ENCODE assay signal across 8 mouse cellular contexts in the genomic region with DNA sequence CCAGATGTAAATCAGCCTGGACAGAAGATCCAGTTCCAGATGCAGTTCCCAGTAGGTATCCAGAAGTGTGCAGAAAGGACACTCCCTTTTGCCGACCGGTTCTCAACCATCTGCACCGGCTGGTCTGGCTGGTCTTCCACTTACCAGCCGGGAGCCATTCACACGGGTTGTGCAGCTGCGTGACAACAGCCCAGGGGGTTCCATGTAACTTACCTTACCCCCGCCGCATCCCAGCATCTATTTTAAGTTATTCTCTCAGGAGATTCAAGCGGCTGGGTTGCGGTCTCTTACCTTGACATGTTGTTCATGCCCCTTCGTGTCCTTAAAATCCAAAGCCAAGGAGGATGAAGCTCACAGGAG. TPM values are rescaled to one million over a fixed set of nuclear protein-coding genes. Genes with fewer than 3 reads are reported as not detected.
A peak's percentile ranks its signal among the peaks of the same experiment; 100 is the strongest.
DNase-seq lines count a peak whose midpoint lies in the region; ATAC-seq and TF ChIP-seq lines count a peak whose summit lies in the region.

No protein-coding gene starts in this region.

- peak; percentile 79 for ATAC-seq in hindbrain, embryonic 12.5 days (ENCODE audit: low FRiP score)
- ATAC-seq in liver, embryonic 14.5 days (ENCODE audit: insufficient read depth) = no peak
- ATAC-seq in stomach, embryonic 15.5 days (ENCODE audit: insufficient read depth, low FRiP score, low read depth) = peak; percentile 13; the same call in 1 of the 2 replicates
- ATAC-seq in erythroid progenitor cell, adult 5-6 weeks (replicated peaks; ENCODE audit: low FRiP score, poor library complexity, severe bottlenecking) = no peak

- peak; percentile 77 for DNase-seq in heart, adult 11 months
- no peak for DNase-seq in heart, adult 2 months
- DNase-seq in embryo, embryonic 10 days (ENCODE audit: low spot score) = peak; percentile 7
- DNase-seq in liver, embryonic 14.5 days (ENCODE audit: low read depth in 3 of 3, low spot score in 3 of 3) = no peak
- DNase-seq in ovary, postnatal 14 days (ENCODE audit: low spot score) = no peak

- no peak for TF ChIP-seq EP300 in heart, adult 2 months (IDR thresholded peaks at IDR 0.05; ENCODE audit: insufficient read depth, low read depth, low read length)
- TF ChIP-seq EP300 in liver, embryonic 14.5 days (IDR thresholded peaks at IDR 0.05; ENCODE audit: low read depth) = no peak

- peak overlapping the region; percentile 99 for H3K4me2 ChIP-seq in hindbrain, embryonic 12.5 days (replicated peaks)
- peak overlapping the region; percentile 39 for H3K4me2 ChIP-seq in liver, embryonic 14.5 days (ENCODE audit: low read depth)
- H3K4me2 ChIP-seq in stomach, embryonic 15.5 days = peak overlapping the region; percentile 99

- H3K27me3 ChIP-seq in heart, adult 2 months (ENCODE audit: control insufficient read depth, insufficient read depth, low read length) = peaks cover 4% of the 10 kb centered on the region; the same call in 1 of the 2 replicates
- peaks cover 50% of the 10 kb centered on the region for H3K27me3 ChIP-seq in hindbrain, embryonic 12.5 days
- H3K27me3 ChIP-seq in liver, embryonic 14.5 days (ENCODE audit: control insufficient read depth, insufficient read depth, low read length) = peaks cover 40% of the 10 kb centered on the region
- peaks cover 41% of the 10 kb centered on the region for H3K27me3 ChIP-seq in stomach, embryonic 15.5 days (replicated peaks)

- TF ChIP-seq POLR2A in heart, adult 2 months (IDR thresholded peaks at IDR 0.05; ENCODE audit: insufficient read depth, low read depth, low read length) = no peak

- intact Hi-C loops in heart, adult 2 months (cut with DNase I) = no loop called here

- no peak for TF ChIP-seq CTCF in heart, adult 2 months (IDR thresholded peaks at IDR 0.05)
- no peak for TF ChIP-seq CTCF in liver, embryonic 14.5 days (IDR thresholded peaks at IDR 0.05; ENCODE audit: low read depth)

- no peaks in the 10 kb centered on the region for H3K9me3 ChIP-seq in hindbrain, embryonic 12.5 days (replicated peaks)
- H3K9me3 ChIP-seq in liver, embryonic 14.5 days (ENCODE audit: control insufficient read depth, low read length) = no peaks in the 10 kb centered on the region
- H3K9me3 ChIP-seq in stomach, embryonic 15.5 days = no peaks in the 10 kb centered on the region

- H3K36me3 ChIP-seq in heart, adult 2 months (ENCODE audit: control insufficient read depth, insufficient read depth, low read length) = no peaks in the 10 kb centered on the region
- H3K36me3 ChIP-seq in hindbrain, embryonic 12.5 days = no peaks in the 10 kb centered on the region
- no peaks in the 10 kb centered on the region for H3K36me3 ChIP-seq in liver, embryonic 14.5 days (replicated peaks; ENCODE audit: control insufficient read depth, insufficient read depth, low read depth)
- H3K36me3 ChIP-seq in stomach, embryonic 15.5 days = no peaks in the 10 kb centered on the region

- no peak overlapping the region for H3K27ac ChIP-seq in heart, adult 2 months
- H3K27ac ChIP-seq in hindbrain, embryonic 12.5 days = no peak overlapping the region
- no peak overlapping the region for H3K27ac ChIP-seq in liver, embryonic 14.5 days
- no peak overlapping the region for H3K27ac ChIP-seq in stomach, embryonic 15.5 days

- no peaks in the 10 kb centered on the region for H3K79me2 ChIP-seq in heart, adult 2 months (replicated peaks; ENCODE audit: control insufficient read depth, insufficient read depth, low read length)

- no peak overlapping the region for H3K9ac ChIP-seq in heart, adult 2 months (ENCODE audit: low read depth, low read length)
- peak overlapping the region; percentile 56 for H3K9ac ChIP-seq in hindbrain, embryonic 12.5 days
- H3K9ac ChIP-seq in liver, embryonic 14.5 days (replicated peaks) = no peak overlapping the region
- H3K9ac ChIP-seq in stomach, embryonic 15.5 days = no peak overlapping the region

- no peaks in the 10 kb centered on the region for H3K4me1 ChIP-seq in heart, adult 2 months (ENCODE audit: control insufficient read depth, insufficient read depth, low read length)
- H3K4me1 ChIP-seq in hindbrain, embryonic 12.5 days = peaks cover 18% of the 10 kb centered on the region
- no peaks in the 10 kb centered on the region for H3K4me1 ChIP-seq in liver, embryonic 14.5 days (replicated peaks; ENCODE audit: control insufficient read depth in 2 of 2, insufficient read depth in 2 of 2, low read length in 1 of 2)
- H3K4me1 ChIP-seq in stomach, embryonic 15.5 days = peaks cover 15% of the 10 kb centered on the region; the same call in 1 of the 2 replicates

- WGBS in heart, adult 2 months = 2% methylated on average over 11 of the region's 11 CpGs
- 2% methylated on average over 11 of the region's 11 CpGs for WGBS in hindbrain, embryonic 12.5 days
- WGBS in liver, embryonic 14.5 days (ENCODE audit: insufficient replicate concordance) = 2% methylated on average over 11 of the region's 11 CpGs
- under 1% methylated on average over 11 of the region's 11 CpGs for WGBS in stomach, embryonic 15.5 days

- no peak overlapping the region for H3K4me3 ChIP-seq in heart, adult 2 months
- H3K4me3 ChIP-seq in hindbrain, embryonic 12.5 days = peak overlapping the region; percentile 58
- H3K4me3 ChIP-seq in liver, embryonic 14.5 days (ENCODE audit: insufficient read depth in 1 of 2, low read depth in 2 of 2, low read length in 2 of 2) = no peak overlapping the region
- H3K4me3 ChIP-seq in stomach, embryonic 15.5 days (replicated peaks) = peak overlapping the region; percentile 51

RNA-seq across cellular contexts. Expression of a gene that starts 0.8 kb away (rescaled TPM):
- total RNA-seq in heart, adult 2 months (2021) = not detected
- polyA plus RNA-seq in heart, adult 2 months (2012; rRNA removed) = not detected in 2 replicates
- 11.6 and 12.4 TPM in 2 replicates for polyA plus RNA-seq in hindbrain, embryonic 12.5 days (2016; fragmentation: Nextera tagmentation; extraction: Ambion mirVana)
- polyA plus RNA-seq in liver, embryonic 14.5 days (2012; rRNA removed) = 0.01 TPM in 2 replicates
- polyA plus RNA-seq in liver, embryonic 14.5 days (2014; fragmentation: Nextera tagmentation; extraction: Ambion mirVana) = not detected in 2 replicates
- 0.46 and 0.77 TPM in 2 replicates for polyA plus RNA-seq in stomach, embryonic 15.5 days (2015; fragmentation: Nextera tagmentation; extraction: Ambion mirVana)
- total RNA-seq in erythroid progenitor cell, adult 5-6 weeks (2015; ENCODE audit: low replicate concordance) = not detected in 2 replicates
- total RNA-seq in erythroid progenitor cell, adult 5-6 weeks (2017; ENCODE audit: low replicate concordance) = not detected in 2 replicates

Comparison
In these comparisons a context has a peak if more than half of its experiments do, and no peak if none do; other contexts are left out.
1. DNase-seq: peak in heart, adult 11 months (single experiment) and embryo, embryonic 10 days (single experiment); none in heart, adult 2 months (0 of 2), liver, embryonic 14.5 days (0 of 3) and ovary, postnatal 14 days (single experiment).
2. H3K4me3 ChIP-seq: peak in hindbrain, embryonic 12.5 days (single experiment) and stomach, embryonic 15.5 days (single experiment); none in heart, adult 2 months (single experiment) and liver, embryonic 14.5 days (0 of 2).
3. ATAC-seq: peak in hindbrain, embryonic 12.5 days (single experiment) and stomach, embryonic 15.5 days (single experiment); none in liver, embryonic 14.5 days (single experiment) and erythroid progenitor cell, adult 5-6 weeks (single experiment).
4. H3K4me2 ChIP-seq: peak in every context shown above with its lines; median percentile 99 in hindbrain, embryonic 12.5 days; 99 in stomach, embryonic 15.5 days; 39 in liver, embryonic 14.5 days.